Mouse (Mus musculus) heart, embryonic 15.5 days (tissue): Measurements from ENCODE around the gene Ptpn13. TPM values are rescaled to one million over a fixed set of nuclear protein-coding genes. Genes with fewer than 3 reads are reported as not detected.

Source experiments
- ATAC-seq: fragments of 200-750 bp; cut with Nextera tagmentation; replicated peaks from 2 replicates; pipeline ENCODE4 v1.8.0; 2017; ENCODE audit warnings: low read depth, moderate TSS enrichment; ENCODE audit not compliant: insufficient number of reproducible peaks, insufficient read depth, low FRiP score
- H3K27ac ChIP-seq: fragments of 300-500 bp; sonication (generic); 2 replicates; pipeline ENCODE4 v1.5.1; 2015; ENCODE audit warnings: mild to moderate bottlenecking, inconsistent platforms
- H3K27me3 ChIP-seq: fragments of 300-500 bp; sonication (generic); 2 replicates; pipeline ENCODE4 v1.6.1; 2015; ENCODE audit warnings: inconsistent platforms
- H3K36me3 ChIP-seq: fragments of 300-500 bp; sonication (generic); 2 replicates; pipeline ENCODE4 v1.6.1; 2015; ENCODE audit warnings: mild to moderate bottlenecking, inconsistent platforms
- H3K4me1 ChIP-seq: fragments of 300-500 bp; sonication (generic); replicated peaks from 2 replicates; pipeline ENCODE4 v1.6.1; 2015; ENCODE audit warnings: inconsistent platforms
- H3K4me2 ChIP-seq: fragments of 300-500 bp; sonication (generic); 2 replicates; pipeline ENCODE4 v1.6.1; 2015; ENCODE audit warnings: inconsistent platforms, mild to moderate bottlenecking, moderate library complexity
- H3K4me3 ChIP-seq: fragments of 300-500 bp; sonication (generic); 2 replicates; pipeline ENCODE4 v1.5.1; 2015; ENCODE audit warnings: mild to moderate bottlenecking, inconsistent platforms
- H3K9ac ChIP-seq: fragments of 300-500 bp; sonication (generic); 2 replicates; pipeline ENCODE4 v1.6.1; 2015; ENCODE audit warnings: mild to moderate bottlenecking, inconsistent platforms
- H3K9me3 ChIP-seq: fragments of 300-500 bp; sonication (generic); replicated peaks from 2 replicates; pipeline ENCODE4 v1.6.1; 2016; ENCODE audit warnings: inconsistent platforms
- WGBS: fragments of 180-500 bp; shearing (Covaris S2); methylation state at CpG from one replicate; pipeline ENCODE4 v1.1.7; 2015; ENCODE audit warnings: mixed read lengths; 5-methylcytosine and 5-hydroxymethylcytosine counted together
- polyA plus RNA-seq: library from polyadenylated mRNA; unstranded; fragments of >200 nt; fragmentation: Nextera tagmentation; extraction: Ambion mirVana; gene quantifications from 2 replicates; pipeline ENCODE4 v1.2.1, GENCODE M21; 2015

The Ptpn13 gene
- polyA plus RNA-seq, 1 experiment from 2014 or later: 5.9 TPM

GRCm38 (mm10) chr5:103393752-103394151 lies 31.2 kb upstream of the Ptpn13 start:
- no peak for ATAC-seq
- no peak overlapping the region for H3K4me3 ChIP-seq
- peaks cover 2% of the 10 kb centered on the region; the same call in 1 of the 2 replicates for H3K4me1 ChIP-seq
- no peaks in the 10 kb centered on the region for H3K27me3 ChIP-seq
- no peak overlapping the region for H3K9ac ChIP-seq
- H3K4me2 ChIP-seq: no peak overlapping the region
- no peak overlapping the region for H3K27ac ChIP-seq
- 65% methylated on average over 16 of the region's 16 CpGs for WGBS
- no peaks in the 10 kb centered on the region for H3K9me3 ChIP-seq
- H3K36me3 ChIP-seq: no peaks in the 10 kb centered on the region

GRCm38 (mm10) chr5:103395683-103396082 lies 29.3 kb upstream of the Ptpn13 start:
- ATAC-seq: no peak
- Histone ChIP-seq H3K4me2 (no peak overlapping the region), H3K9ac (no peak overlapping the region), H3K4me1 (peaks cover 2% of the 10 kb centered on the region; the same call in 1 of the 2 replicates), H3K9me3 (no peaks in the 10 kb centered on the region), H3K4me3 (no peak overlapping the region), H3K27me3 (no peaks in the 10 kb centered on the region), H3K27ac (no peak overlapping the region), H3K36me3 (no peaks in the 10 kb centered on the region)
- 88% methylated on average over 5 of the region's 5 CpGs for WGBS

DNA sequence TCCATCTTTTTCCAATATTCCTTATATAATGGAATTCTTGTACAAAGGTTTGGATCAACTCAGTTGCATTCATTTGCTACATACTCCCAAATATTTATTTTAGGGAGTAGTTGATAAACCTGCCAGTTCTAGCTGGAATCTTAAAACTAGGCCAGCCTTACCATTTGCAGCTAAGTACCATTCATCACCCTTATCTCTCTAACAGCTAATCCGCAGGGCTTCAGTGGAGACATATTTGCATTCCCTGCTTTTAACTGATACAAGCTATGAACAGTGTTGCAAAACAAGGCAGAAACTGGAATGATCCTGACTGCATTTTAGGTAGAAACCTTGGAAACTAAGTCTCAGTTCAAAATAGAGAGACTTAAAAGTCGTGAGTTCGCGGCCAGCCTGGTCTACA lies 27.6 kb upstream of the Ptpn13 start:
- H3K27me3 ChIP-seq: no peaks in the 10 kb centered on the region
- H3K27ac ChIP-seq: no peak overlapping the region
- H3K9me3 ChIP-seq: no peaks in the 10 kb centered on the region
- no peak for ATAC-seq
- H3K4me2 ChIP-seq: no peak overlapping the region
- H3K36me3 ChIP-seq: no peaks in the 10 kb centered on the region
- H3K4me3 ChIP-seq: no peak overlapping the region
- 66% methylated on average over 4 of the region's 4 CpGs for WGBS
- peaks cover 2% of the 10 kb centered on the region; the same call in 1 of the 2 replicates for H3K4me1 ChIP-seq
- no peak overlapping the region for H3K9ac ChIP-seq

DNA sequence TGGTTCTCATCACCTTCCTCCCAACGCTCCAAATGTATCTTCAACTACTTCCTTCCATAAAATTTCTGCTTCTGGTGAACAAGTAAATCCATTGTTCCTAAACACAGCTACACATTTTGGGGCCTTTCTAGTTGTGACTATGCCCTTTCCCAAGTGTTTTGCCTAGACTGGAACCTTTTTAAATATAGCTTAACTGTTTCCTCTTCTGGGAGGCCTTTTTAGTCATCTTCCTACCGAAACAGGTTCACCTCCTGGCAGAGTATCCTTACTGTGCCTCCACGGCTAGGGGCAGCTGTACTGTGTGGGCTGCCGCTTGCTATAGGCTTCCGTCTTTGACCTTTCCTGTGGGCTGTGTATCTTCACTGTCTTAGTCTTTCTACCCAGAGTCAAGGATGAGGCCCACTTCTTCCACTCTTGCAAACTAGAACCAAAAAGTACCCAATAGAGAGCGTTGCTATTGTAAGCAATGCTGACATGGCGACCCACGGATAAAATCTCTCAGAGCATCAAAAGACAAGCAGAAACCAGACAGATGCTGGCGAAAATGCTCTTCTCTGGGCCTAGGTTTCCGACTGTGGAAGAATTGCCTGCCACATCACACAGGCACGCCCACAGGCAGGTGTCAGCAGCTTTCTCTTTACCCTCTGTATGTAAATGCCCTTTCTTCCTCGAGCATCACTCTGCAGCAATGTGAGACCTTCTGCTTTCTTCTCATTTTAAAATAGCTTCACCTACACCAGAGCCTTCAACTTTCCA lies 20.6 kb upstream of the Ptpn13 start:
- H3K9me3 ChIP-seq: no peaks in the 10 kb centered on the region
- H3K9ac ChIP-seq: no peak overlapping the region
- no peak overlapping the region for H3K4me2 ChIP-seq
- H3K27ac ChIP-seq: no peak overlapping the region
- 81% methylated on average over 12 of the region's 12 CpGs for WGBS
- H3K36me3 ChIP-seq: no peaks in the 10 kb centered on the region
- no peak for ATAC-seq
- no peak overlapping the region for H3K4me3 ChIP-seq
- H3K4me1 ChIP-seq: 0 out of 2 replicates have a peak, but pooled peaks cover 2% of the 10 kb centered on the region
- no peaks in the 10 kb centered on the region for H3K27me3 ChIP-seq

DNA sequence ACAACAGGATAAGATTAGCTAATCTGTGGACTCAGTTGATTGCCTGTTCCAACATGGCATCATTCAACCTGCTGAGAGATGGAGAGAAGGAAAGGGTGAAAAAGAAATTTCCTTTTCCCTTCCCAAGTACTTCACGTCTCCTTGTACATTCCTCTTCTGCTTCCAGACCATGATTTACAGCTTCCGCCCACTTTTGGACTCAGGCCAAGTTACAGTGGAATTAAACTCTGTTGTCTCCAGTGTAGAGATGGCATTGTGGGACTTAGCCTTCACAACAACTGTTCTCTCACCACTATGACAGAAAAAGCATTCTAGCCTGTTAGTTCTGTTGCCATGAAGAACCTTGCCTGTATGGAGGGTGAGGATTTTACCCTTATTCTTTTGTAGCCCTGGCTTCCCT lies 19.1 kb upstream of the Ptpn13 start:
- Histone ChIP-seq H3K27me3 (no peaks in the 10 kb centered on the region), H3K9me3 (no peaks in the 10 kb centered on the region), H3K27ac (no peak overlapping the region), H3K4me1 (0 out of 2 replicates have a peak, but pooled peaks cover 2% of the 10 kb centered on the region), H3K36me3 (no peaks in the 10 kb centered on the region), H3K9ac (no peak overlapping the region), H3K4me2 (no peak overlapping the region), H3K4me3 (no peak overlapping the region)
- WGBS: 40% methylated on average over 2 of the region's 2 CpGs
- no peak for ATAC-seq

GRCm38 (mm10) chr5:103412020-103412747 lies 12.8 kb upstream of the Ptpn13 start:
- Histone ChIP-seq H3K27ac (no peak overlapping the region), H3K4me3 (no peak overlapping the region), H3K4me1 (no peaks in the 10 kb centered on the region), H3K9me3 (no peaks in the 10 kb centered on the region), H3K36me3 (no peaks in the 10 kb centered on the region), H3K9ac (no peak overlapping the region), H3K4me2 (no peak overlapping the region), H3K27me3 (no peaks in the 10 kb centered on the region)
- WGBS: 37% methylated on average over 10 of the region's 10 CpGs
- ATAC-seq: no peak

DNA sequence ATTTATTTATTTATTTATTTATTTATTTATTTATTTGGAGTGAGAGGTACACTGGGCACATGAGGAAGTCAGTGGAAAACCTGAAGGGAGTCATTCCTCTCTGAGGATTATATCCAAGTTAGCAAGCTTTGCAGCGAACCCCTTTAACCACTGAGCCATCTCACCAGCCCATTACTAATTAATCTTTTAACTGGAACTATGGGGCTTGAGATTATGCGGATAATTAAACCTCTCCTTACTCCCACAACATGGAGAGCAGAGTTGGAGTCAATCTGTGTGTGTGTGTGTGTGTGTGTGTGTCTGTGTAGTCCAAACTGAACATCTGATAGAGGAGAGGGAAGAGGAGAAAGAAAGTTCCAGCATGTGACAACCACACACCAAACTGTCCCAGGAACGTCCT lies 10.4 kb upstream of the Ptpn13 start:
- H3K27me3 ChIP-seq: no peaks in the 10 kb centered on the region
- no peak overlapping the region for H3K4me2 ChIP-seq
- WGBS: 73% methylated on average over 3 of the region's 3 CpGs
- no peak overlapping the region for H3K4me3 ChIP-seq
- ATAC-seq: no peak
- H3K4me1 ChIP-seq: no peaks in the 10 kb centered on the region
- H3K36me3 ChIP-seq: no peaks in the 10 kb centered on the region
- H3K9ac ChIP-seq: no peak overlapping the region
- H3K27ac ChIP-seq: no peak overlapping the region
- no peaks in the 10 kb centered on the region for H3K9me3 ChIP-seq

DNA sequence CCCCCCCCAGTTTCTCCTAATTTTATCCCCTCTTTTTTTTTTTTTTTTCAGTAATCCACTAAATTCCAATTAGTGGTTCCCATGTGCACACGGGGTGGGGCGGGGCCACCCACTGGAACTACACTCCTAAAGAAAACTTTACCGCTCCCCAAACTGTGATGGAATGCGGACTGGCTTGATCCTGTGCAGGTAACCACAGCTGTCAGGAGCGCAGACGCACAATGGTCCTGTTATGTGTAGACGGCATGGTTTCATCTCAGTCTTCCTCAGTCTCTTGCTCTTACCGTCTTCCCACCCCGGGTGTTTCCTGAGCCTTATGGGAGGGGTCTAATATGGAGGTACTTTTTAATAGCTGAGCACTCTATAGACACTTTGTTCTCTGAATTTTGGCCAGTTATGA lies 7.0 kb upstream of the Ptpn13 start:
- no peak for ATAC-seq
- Histone ChIP-seq H3K27me3 (no peaks in the 10 kb centered on the region), H3K9me3 (no peaks in the 10 kb centered on the region), H3K4me2 (no peak overlapping the region), H3K4me1 (peaks cover 7% of the 10 kb centered on the region), H3K36me3 (no peaks in the 10 kb centered on the region), H3K27ac (no peak overlapping the region), H3K9ac (no peak overlapping the region), H3K4me3 (no peak overlapping the region)
- 83% methylated on average over 9 of the region's 9 CpGs for WGBS

GRCm38 (mm10) chr5:103418886-103419285 lies 6.1 kb upstream of the Ptpn13 start:
- no peak overlapping the region for H3K4me2 ChIP-seq

GRCm38 (mm10) chr5:103420568-103420967 lies 4.4 kb upstream of the Ptpn13 start:
- H3K4me2 ChIP-seq: peak overlapping the region; percentile 10; the same call in 1 of the 2 replicates
- H3K4me1 ChIP-seq: peaks cover 19% of the 10 kb centered on the region
- 47% methylated on average over 10 of the region's 10 CpGs for WGBS
- no peak for ATAC-seq
- no peaks in the 10 kb centered on the region for H3K9me3 ChIP-seq
- H3K9ac ChIP-seq: no peak overlapping the region
- no peaks in the 10 kb centered on the region for H3K36me3 ChIP-seq
- H3K4me3 ChIP-seq: no peak overlapping the region
- no peak overlapping the region; the same call in 1 of the 2 replicates for H3K27ac ChIP-seq
- no peaks in the 10 kb centered on the region for H3K27me3 ChIP-seq

More at GRCm38 (mm10) chr5:103418886-103419285, 6.1 kb upstream of the Ptpn13 start:
- Histone ChIP-seq H3K4me1 (peaks cover 12% of the 10 kb centered on the region), H3K27ac (no peak overlapping the region), H3K9me3 (no peaks in the 10 kb centered on the region), H3K27me3 (no peaks in the 10 kb centered on the region), H3K9ac (no peak overlapping the region), H3K4me3 (no peak overlapping the region), H3K36me3 (no peaks in the 10 kb centered on the region)
- no peak for ATAC-seq
- WGBS: 77% methylated on average over 3 of the region's 3 CpGs

GRCm38 (mm10) chr5:103422609-103423008 lies 2.4 kb upstream of the Ptpn13 start:
- no peaks in the 10 kb centered on the region for H3K27me3 ChIP-seq
- ATAC-seq: no peak

More at GRCm38 (mm10) chr5:103422609-103423008, 2.4 kb upstream of the Ptpn13 start:
- no peak overlapping the region for H3K9ac ChIP-seq
- H3K36me3 ChIP-seq: no peaks in the 10 kb centered on the region
- no peak overlapping the region for H3K4me2 ChIP-seq
- H3K9me3 ChIP-seq: no peaks in the 10 kb centered on the region
- peaks cover 26% of the 10 kb centered on the region for H3K4me1 ChIP-seq
- WGBS: 80% methylated on average over 6 of the region's 6 CpGs
- H3K4me3 ChIP-seq: no peak overlapping the region
- no peak overlapping the region for H3K27ac ChIP-seq
